In genomic region chr7:29397486-29397885, GRCm38 (mm10) we compare ENCODE assay signal across 12 mouse cellular contexts.
DNase-seq lines count a peak whose midpoint lies in the region; ATAC-seq and TF ChIP-seq lines count a peak whose summit lies in the region.
"Had no signal": no experiment of that assay in that cellular context is flagged by ENCODE, and none has a peak within 500 bp of the region (broad histone marks: within the 10 kb centered on the region; RNA-seq: fewer than 3 reads in every experiment).

No protein-coding gene starts in this region.

- no peak overlapping the region for H3K27ac ChIP-seq in kidney, adult 2 months (ENCODE audit: insufficient read depth, low read depth, low read length)
- H3K27ac ChIP-seq: embryonic facial prominence, embryonic 12.5 days; midbrain, embryonic 10.5 days had no signal

- 65% methylated on average over 3 of the region's 3 CpGs for WGBS in kidney, adult 2 months

- H3K36me3 ChIP-seq in kidney, adult 2 months (ENCODE audit: control insufficient read depth, insufficient read depth, low read length): no peaks in the 10 kb centered on the region; the same call in 1 of the 2 replicates

- DNase-seq in heart, adult 11 months: peak; percentile 86
- DNase-seq in heart, adult 9 months (ENCODE audit: low spot score in 2 of 2): no peak
- DNase-seq in kidney, adult 2 months: peak; percentile 3
- no peak for DNase-seq in kidney, adult 9 months
- peak; percentile 52 for DNase-seq in brain, adult 2 months (ENCODE audit: low read depth, low spot score)
- DNase-seq: adrenal gland, postnatal 14 days had no signal

- no peak for TF ChIP-seq CTCF in kidney, adult 2 months (conservative IDR thresholded peaks at IDR 0.05; ENCODE audit: insufficient read depth, insufficient read length, low read depth, low read length)

- no peaks in the 10 kb centered on the region for H3K4me1 ChIP-seq in kidney, adult 2 months (ENCODE audit: control insufficient read depth, insufficient read depth, low read length)
- H3K4me1 ChIP-seq: embryonic facial prominence, embryonic 12.5 days had no signal

- ATAC-seq in megakaryocyte progenitor cell, adult 5-6 weeks (replicated peaks; ENCODE audit: poor library complexity): peak; percentile 51
- no peak for ATAC-seq in monocyte, adult 5-6 weeks (replicated peaks; ENCODE audit: insufficient number of reproducible peaks, low FRiP score, low TSS enrichment, poor library complexity, severe bottlenecking)
- ATAC-seq: intestine, postnatal 0 days had no signal

- no peak overlapping the region for H3K4me3 ChIP-seq in kidney, adult 2 months (ENCODE audit: insufficient read depth, low read depth, low read length)
- H3K4me3 ChIP-seq: embryonic facial prominence, embryonic 12.5 days; midbrain, embryonic 10.5 days had no signal

- no peak for TF ChIP-seq POLR2A in kidney, adult 2 months (IDR thresholded peaks at IDR 0.05; ENCODE audit: low read depth, low read length)

- H3K27me3 ChIP-seq in kidney, adult 2 months (replicated peaks; ENCODE audit: control insufficient read depth, insufficient read depth, low read length): no peaks in the 10 kb centered on the region
- H3K27me3 ChIP-seq: CH12.LX; embryonic facial prominence, embryonic 12.5 days had no signal

Comparison
In these comparisons a context has a peak if more than half of its experiments do, and no peak if none do; other contexts are left out.
1. DNase-seq: peak in heart, adult 11 months (single experiment), kidney, adult 2 months (single experiment) and brain, adult 2 months (single experiment); none in heart, adult 9 months (0 of 2) and kidney, adult 9 months (single experiment).